Mouse (Mus musculus) cerebellum, adult 9-10 months (tissue): Measurements from ENCODE around the gene Poc5.

Source experiments
- DNase-seq: peaks from one replicate; pipeline ENCODE4 v3.0.0; 2022

The Poc5 gene

DNA sequence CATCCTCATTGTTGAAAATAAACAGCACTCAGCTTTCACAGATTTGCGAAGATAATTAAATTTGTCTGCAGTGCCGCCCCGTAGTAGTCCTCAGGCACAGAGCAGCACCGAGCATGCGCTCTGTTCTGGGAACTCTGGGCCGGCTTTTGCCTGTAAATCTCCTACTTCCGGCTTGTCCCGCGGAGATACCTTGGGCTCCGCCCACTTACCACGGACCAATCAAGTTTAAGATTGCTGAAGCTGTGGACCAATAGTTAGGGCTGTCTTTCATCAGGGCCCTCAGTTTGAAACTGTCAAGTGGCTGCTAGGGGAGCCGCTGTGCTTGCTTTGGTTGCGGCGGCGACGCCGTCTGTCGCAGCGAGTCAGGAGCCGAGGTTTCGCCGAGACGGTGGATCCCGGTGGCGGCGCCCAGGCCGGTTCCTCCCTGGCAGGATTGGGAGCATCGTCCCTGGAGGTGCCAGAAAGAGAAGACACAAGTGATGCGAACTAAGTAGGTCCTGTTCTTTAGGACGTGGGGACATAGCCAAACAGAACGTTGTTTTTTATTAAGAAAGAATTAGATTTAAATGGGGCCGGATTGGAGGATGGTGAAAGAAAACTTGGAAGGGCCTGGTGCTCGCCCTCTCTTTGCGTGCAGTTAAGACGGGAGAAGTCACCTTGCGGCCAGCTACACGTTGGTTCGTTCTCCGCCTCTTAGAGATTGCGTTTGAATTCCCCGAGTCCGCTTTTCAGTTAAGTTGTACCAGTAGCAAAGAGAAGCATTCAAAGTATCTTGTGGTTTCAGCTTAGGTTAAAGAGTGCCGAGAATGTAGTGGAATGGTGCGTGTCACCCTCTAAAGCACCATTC, at the start of gene Poc5:
Gene Poc5, plus strand, starts transcription at position 253 of the 847 bp plus-strand sequence.
- DNase-seq, result peak; percentile 99

GRCm38 (mm10) chr13:96341461-96341860, 46.6 kb upstream of the Poc5 start:
- DNase-seq, result no peak

DNA sequence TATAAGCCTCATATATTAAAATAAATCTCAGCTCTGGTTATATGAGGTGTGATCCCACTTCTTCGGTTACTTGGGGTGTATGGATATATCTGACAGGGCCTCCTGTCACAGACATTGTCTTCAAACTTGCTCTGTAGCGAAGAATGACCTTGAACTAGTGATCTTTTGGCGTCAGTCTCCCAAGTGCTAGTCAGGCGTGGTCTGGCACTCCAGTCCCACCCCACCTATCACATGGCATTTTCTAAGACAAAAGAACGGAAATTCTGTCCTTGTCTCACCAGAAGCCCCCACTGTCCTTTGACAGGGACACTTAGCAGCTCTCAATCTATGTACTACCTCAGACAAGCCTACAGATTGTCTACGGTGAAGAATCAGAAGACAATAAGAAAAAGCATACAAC, 43.3 kb upstream of the Poc5 start:
- no peak for DNase-seq

DNA sequence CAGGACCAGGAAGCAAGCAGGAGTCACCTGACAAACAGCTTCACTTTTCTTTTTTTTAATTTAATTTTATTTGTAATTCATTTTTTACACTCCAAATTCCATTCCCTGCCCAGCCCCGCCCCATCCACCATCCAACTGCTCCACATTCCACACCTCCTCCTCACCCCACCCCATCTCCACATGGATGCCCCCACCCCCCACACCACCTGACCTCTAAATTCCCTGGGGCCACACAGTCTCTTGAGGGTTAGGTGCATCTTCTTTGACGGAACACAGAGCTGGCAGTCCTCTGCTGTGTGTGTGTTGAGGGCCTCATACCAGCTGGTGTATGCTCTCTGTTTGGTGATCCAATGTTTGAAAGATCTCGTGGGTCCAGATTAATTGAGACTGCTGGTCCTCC, 41.5 kb upstream of the Poc5 start:
- no peak for DNase-seq

- no peak for DNase-seq
Measured at GRCm38 (mm10) chr13:96350207-96350606, 37.9 kb upstream of the Poc5 start.

GRCm38 (mm10) chr13:96351264-96351663, 36.8 kb upstream of the Poc5 start:
- DNase-seq, result no peak

GRCm38 (mm10) chr13:96375519-96375918, 12.6 kb upstream of the Poc5 start:
- DNase-seq, result no peak

- no peak for DNase-seq
Measured at GRCm38 (mm10) chr13:96376871-96377270, 11.2 kb upstream of the Poc5 start.

DNA sequence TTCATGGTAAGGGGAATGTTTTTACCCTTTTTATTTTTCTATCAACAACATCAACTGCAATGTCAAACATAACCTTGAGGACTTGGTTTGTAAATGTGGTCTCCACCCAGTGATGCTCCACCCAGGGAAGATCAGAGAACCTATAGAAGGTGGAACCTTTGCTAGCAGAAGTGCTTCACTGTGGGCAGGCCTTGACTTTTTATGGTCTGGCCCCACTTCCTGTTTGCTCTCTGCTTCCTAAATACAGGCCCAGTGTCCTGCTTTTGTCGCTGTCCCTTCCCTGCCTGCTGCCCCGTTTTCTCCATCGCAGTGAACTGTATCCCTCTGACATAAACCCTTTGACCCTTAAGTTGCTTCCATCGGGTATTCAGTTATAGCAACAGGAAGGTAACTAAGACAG, 10.2 kb upstream of the Poc5 start:
- no peak for DNase-seq

DNA sequence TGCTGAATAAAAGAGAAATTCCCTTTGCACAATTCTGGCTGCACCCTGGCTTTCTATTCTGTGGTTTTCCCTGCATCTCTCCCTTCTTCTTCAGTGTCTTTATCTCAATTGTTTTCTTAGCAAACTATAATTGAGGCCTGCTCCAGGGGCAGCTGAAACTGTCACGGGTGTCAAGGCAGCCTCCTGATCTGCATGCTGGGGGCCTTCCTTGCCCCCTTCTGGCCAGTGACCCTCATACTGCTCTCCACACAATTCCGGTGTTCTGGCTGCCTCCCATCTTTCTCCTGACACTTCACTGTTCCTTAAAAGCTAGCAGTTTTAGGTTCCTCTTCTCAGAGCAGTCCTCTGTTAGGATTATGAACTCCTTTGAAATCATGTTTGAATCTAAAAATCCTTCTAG, 1.2 kb downstream of the Poc5 start:
- no peak for DNase-seq

GRCm38 (mm10) chr13:96401251-96401650, 13.2 kb downstream of the Poc5 start:
- no peak for DNase-seq

GRCm38 (mm10) chr13:96405518-96405917, 17.4 kb downstream of the Poc5 start:
- DNase-seq, result no peak

DNA sequence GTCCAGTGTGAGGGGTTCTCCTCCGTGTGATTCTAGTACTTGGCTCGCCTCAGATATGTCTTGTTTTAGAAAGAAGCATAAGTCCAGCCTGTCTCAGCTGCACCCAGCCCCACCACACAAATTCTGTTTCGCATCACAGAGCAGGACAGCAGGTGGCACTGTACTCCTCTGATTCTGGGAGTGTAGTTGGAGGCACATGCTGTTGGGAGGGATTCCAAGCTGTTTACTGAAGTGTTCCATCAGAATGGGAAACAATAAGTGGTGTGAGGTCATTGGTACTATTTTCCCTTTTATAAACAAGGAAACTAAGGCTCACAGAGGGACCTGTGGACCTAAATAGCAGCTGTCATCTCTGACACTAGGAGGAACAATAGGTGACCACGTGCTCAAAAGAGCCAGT, 18.9 kb downstream of the Poc5 start:
- no peak for DNase-seq

DNA sequence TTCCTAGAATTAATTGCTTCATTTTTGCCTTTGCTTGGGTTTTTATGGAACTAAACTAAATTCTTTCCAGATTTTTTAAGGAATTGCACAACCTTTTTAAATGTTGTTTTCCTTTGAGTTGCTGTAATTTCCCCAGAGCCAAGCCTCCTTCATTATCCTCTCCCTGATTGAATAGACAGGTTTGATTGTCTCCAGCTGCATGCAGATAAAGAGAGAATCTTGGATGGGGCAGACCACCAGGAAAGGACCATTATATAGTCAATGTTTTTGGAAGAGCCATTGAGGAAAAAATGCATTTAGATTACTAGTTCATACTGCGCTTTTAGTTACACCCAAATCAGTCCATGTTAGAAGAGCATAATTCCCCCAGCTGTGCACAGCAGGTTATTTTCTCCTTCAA, 20.7 kb downstream of the Poc5 start:
- no peak for DNase-seq

DNA sequence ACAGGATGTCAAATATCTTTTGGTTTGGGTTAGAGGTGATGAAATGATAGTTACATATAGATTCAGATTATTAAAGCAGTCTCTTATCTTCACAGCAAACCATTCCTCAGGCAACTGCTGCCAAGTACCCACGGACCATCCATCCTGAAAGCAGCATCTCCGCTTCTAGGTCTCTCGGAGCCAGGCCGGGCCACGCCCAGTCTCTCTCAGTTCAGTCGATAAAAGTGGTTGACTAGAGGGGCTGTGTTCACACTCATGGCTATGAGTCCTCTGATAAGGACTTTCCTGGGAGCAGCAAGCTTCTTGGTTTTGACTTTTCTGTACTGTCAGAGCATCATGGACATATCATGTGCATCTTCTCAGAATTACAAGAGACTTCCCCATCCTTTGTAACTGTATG, 26.3 kb downstream of the Poc5 start:
- no peak for DNase-seq

DNA sequence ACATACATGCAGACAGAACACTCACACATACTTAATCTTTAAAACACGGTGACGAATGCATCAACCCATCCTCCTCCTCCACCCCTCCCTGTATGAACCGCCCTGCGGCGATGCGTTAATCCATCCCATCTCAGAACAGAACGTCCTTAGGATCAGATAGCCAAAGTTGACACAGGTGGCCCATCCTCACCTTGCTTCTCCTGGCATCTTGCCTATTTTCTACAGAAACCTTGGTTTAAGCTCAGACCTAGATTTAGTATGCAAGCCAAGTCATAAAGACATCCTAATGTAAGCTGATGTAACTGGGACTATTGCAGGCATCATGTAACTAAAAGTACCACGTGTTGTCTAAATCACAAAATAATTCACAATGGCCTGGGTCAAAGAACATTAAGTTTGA, 28.3 kb downstream of the Poc5 start:
- no peak for DNase-seq

DNA sequence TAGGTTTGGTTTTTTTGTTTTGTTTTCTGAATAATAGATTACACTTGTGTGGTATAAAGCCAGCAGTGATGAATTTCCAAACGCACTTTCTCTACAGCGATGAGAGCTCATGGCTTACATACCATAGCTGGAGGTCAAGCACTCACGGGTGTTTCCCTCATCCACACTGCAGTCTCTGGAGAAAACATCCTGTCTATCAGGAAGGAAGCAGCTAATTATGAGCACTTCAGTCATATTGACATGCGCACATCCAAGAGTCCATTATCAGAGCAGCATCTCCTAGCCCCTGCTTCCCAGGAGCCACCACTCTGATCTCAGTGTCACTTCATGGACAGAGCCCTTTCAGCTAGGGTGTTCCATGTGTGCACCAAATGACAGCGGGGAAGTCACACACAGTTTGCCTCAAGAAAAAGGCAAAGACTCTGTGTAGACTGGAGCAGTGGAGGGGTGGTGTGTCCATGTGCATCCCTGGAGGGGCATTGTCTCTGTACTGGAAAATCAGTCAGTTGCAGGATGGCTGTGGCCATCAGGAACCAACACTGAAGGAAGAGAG, 29.2 kb downstream of the Poc5 start:
- no peak for DNase-seq

GRCm38 (mm10) chr13:96418487-96418886, 30.4 kb downstream of the Poc5 start:
- no peak for DNase-seq

- DNase-seq, result no peak
Measured at GRCm38 (mm10) chr13:96421230-96421629, 33.1 kb downstream of the Poc5 start.

- DNase-seq, result no peak
Measured at GRCm38 (mm10) chr13:96424496-96425274, 36.6 kb downstream of the Poc5 start.

DNA sequence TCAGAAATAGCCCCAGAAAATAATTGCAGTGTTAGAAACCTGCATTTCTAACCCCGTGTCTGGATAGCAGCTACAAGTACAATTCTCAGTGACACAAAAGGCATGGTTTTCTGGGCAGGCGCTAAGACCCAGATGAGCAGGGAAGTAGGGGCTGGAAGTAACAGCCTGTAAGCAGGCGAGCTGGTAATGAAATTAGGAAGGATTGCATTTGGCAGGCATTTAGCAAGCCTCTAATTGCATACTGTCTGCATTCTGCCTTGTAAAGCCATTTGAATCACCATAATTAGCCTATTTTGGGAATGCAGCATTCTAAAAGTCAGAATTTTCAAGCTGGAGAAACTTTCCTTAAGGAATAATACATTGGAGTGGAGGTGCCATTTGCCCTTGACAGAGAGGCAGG, 38.0 kb downstream of the Poc5 start:
- no peak for DNase-seq

DNA sequence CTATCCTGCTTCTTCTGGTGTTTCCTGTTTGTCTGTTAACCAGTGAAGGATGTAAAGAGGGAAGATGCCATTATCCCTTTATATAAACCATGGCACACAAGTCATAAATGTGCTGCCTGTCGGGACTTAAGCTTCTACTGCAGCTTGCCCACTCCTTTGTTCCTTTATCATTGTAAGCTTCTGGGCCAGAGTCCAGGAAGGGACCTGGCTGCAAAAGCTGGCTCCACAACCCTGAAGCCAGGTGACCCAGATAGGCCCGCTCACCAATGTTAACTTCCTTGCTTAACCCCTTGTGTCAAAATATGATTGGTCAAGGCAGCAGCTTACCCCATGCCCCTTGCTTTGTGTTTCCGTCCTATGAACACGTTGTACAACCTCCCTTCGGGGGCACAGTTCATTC, 40.4 kb downstream of the Poc5 start:
- no peak for DNase-seq

DNA sequence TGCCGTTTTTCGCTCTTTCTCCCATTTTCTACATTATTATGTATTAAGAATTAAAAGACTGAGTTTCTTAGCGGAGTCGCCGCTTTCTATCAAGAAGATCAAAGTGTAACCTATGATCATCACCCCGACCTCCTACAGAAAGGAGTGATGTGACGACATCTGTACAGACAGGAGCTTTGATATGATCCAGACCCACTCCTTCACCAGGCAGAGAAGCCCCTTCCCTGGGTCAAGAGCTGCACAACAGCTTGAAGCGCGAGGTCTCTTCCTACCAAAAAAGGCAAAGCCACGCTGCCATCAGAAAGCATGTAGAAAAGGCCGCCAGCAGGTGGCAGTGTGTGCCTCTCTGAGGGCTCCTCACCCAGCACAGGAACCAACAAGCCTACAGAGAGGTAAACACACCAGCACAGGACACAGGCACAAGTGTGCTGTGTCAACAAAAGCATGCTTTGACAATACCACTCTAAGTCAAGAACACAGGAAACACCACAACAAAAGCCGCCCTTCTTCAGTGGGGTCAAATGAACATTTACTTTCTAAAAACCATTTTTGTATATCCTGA, 43.6 kb downstream of the Poc5 start:
- peak; percentile 81 for DNase-seq

GRCm38 (mm10) chr13:96432376-96432811, 44.3 kb downstream of the Poc5 start:
- DNase-seq, result no peak
